Mouse (Mus musculus) thymus, adult 18-20 months (tissue): ENCODE data around the gene DXBay18.
"Not testable (repeated sequence)": the region's sequence is repeated elsewhere in the genome, so short reads cannot be mapped to it uniquely, and the experiment has no call there.

Experiments used
- DNase-seq, 2 experiments: peaks; one replicate each; pipeline ENCODE4 v3.0.0; 2022; ENCODE audit warnings: mixed read lengths in 2 of 2

Gene DXBay18

GRCm38 (mm10) chrX:73149350-73149749 lies at the start of gene DXBay18:
Gene DXBay18 (minus strand): TSS chrX:73149450.
- DNase-seq = not testable (repeated sequence)

DNA sequence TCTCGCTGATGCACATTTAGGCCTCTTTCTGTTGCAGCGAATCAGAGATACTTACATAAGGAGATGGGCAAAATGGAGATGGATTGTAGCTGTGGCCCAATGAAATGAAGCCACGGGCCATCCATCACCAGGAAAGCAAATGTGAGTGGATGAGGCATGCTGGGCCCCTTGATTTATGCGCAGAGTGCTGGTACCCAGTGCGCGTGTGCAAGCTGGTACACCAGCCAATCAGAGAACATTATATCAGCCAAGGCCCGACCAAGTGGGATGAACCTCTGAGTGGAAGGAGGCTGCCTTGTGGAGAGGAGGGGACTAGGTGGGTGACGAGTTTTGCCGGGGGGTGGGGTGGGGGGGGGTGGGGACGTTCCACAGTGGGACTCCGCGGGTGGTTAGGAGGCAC lies 42.7 kb upstream of the DXBay18 start, which contains the start of gene Xlr3b:
TSS of gene Xlr3b (plus strand) at position 274 of the 400 bp plus-strand sequence.
- DNase-seq = peak in 1 of 2 experiments; percentile 1

DNA sequence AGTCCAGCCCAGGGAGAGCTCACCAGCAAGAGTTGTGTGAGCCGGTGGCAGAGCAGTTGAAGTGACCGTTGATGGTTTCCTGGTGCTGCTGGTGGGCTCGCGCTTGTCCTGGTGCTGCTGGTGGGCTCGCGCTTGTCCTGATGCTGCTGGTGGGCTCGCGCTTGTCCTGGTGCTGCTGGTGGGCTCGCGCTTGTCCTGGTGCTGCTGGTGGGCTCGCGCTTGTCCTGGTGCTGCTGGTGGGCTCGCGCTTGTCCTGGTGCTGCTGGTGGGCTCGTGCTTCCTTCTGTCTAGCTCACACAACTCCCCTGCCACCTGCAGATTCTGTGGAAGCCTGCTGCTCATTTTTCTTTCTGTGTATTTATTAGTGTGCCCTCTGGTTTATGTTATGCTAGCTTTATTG lies 27.6 kb upstream of the DXBay18 start, which contains the start of gene Spin2d:
TSS of gene Spin2d (minus strand) at position 101 of the 400 bp plus-strand sequence.
- DNase-seq = not testable (repeated sequence)

DNA sequence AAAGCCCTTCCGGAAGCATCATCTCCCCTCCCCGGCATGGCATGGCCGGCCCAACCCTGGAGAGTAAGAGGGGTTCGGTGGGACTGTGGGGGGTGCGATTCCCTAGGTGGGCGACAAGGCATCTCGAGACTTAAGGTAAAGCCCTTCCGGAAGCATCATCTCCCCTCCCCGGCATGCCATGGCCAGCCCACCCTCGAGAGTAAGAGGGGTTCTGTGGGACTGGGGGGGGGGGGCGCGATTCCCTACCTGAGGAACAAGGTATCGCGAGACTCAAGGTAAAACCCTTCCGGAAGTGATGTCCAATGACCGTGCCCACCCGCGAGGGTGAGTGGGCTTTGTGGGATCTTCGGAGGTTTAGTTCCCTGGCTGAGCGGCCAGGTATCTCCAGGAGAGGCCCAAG lies 754 bp downstream of the DXBay18 start, which contains the start of gene Xlr5b:
TSS of gene Xlr5b (plus strand) at position 301 of the 400 bp plus-strand sequence.
- not testable (repeated sequence) for DNase-seq

DNA sequence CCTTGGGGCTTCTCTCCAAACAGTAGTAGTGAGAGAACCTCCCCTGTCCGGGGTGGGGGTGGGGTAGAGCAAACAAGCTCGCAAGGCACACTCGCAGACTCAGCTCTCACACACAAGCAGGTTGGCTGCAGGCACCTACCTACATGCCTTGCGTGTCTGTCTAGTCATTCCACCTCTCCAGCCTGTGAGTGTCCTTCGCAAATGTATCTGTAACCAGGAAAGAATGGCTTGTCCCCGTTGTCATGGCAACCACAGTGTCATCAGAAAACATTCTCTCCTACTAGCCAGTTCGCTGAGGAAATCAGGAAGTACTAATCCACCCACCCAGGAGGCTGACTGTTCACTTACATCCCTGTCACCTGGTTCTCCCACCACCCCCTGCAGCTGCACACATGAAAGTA lies 6.0 kb downstream of the DXBay18 start:
- not testable (repeated sequence) for DNase-seq

GRCm38 (mm10) chrX:73122859-73123829 lies 26.1 kb downstream of the DXBay18 start:
- DNase-seq = not testable (repeated sequence)

GRCm38 (mm10) chrX:73116747-73117146 lies 32.5 kb downstream of the DXBay18 start, which contains the start of gene Gm14685:
Gene Gm14685 (plus strand): TSS chrX:73117047.
- DNase-seq = not testable (repeated sequence)

- not testable (repeated sequence) for DNase-seq
Measured at GRCm38 (mm10) chrX:73096941-73097508, 52.2 kb downstream of the DXBay18 start, which contains the start of gene Xlr3a. Gene Xlr3a (minus strand): TSS chrX:73097095.
